Mouse (Mus musculus) A20 (cell line): Measurements from ENCODE around the gene Fam219b.

Experiments used
- DNase-seq: peaks from one replicate; pipeline ENCODE4 v3.0.0-alpha.2; 2011; ENCODE audit warnings: low read depth, low spot score

Fam219b gene

GRCm38 (mm10) chr9:57562896-57563372, 25.6 kb downstream of the Fam219b start:
- peak; percentile 49 for DNase-seq

DNA sequence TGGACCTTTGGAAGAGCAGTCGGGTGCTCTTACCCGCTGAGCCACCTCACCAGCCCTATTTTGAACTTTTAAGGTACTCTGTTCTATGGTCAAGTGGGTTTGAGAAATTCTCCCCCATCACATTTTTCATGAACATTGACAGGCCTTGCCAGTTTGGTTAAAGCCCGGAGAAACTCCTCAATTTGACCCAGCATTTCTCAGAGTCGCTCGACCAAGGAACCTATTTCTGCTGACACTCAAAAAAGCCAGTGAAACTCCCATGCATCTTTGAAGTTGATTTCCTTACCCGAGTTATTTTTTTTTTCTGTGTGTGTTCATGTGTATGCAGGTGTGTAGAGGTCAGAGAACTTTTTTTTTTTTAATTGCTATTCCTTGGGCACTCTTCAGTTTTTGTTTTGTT, 27.3 kb downstream of the Fam219b start:
- peak; percentile 53 for DNase-seq

- DNase-seq: no peak
Measured at GRCm38 (mm10) chr9:57565741-57566221, 28.5 kb downstream of the Fam219b start.

- no peak for DNase-seq
Measured at GRCm38 (mm10) chr9:57566846-57567245, 29.5 kb downstream of the Fam219b start.

DNA sequence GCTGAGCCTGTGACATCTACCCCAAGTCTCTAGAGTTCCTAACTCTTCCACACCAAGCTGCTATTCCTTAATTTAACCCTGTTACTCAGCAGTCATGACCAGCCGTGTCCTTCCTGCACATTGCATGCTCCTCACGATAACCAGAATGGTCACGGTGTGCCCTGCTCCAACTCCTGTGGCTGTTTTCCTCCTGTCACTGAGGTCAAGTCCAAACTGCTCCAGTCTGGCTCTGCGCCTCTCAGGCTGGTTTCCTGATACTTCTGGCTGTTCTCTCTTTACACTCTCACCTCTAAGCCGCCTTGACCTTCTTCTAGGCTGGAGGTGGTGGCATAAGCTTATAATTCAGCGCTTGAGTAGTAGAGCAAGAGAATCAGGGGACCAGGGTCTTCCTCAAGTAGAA, 31.2 kb downstream of the Fam219b start:
- DNase-seq: no peak

GRCm38 (mm10) chr9:57574397-57574796, 37.1 kb downstream of the Fam219b start:
- no peak for DNase-seq

GRCm38 (mm10) chr9:57575577-57575976, 38.2 kb downstream of the Fam219b start:
- DNase-seq: no peak

GRCm38 (mm10) chr9:57577144-57577849, 40.0 kb downstream of the Fam219b start:
- DNase-seq: no peak

- DNase-seq: peak; percentile 62
Measured at GRCm38 (mm10) chr9:57584991-57585390, 47.7 kb downstream of the Fam219b start.

- DNase-seq: peak; percentile 94
Measured at GRCm38 (mm10) chr9:57589224-57590126, 52.1 kb downstream of the Fam219b start, which contains the start of gene Ulk3. Gene Ulk3, plus strand, starts transcription at chr9:57589452.

- peak; percentile 51 for DNase-seq
Measured at GRCm38 (mm10) chr9:57590726-57591125, 53.4 kb downstream of the Fam219b start.
